11 mouse cellular contexts compared by ENCODE assay signal in the genomic region with DNA sequence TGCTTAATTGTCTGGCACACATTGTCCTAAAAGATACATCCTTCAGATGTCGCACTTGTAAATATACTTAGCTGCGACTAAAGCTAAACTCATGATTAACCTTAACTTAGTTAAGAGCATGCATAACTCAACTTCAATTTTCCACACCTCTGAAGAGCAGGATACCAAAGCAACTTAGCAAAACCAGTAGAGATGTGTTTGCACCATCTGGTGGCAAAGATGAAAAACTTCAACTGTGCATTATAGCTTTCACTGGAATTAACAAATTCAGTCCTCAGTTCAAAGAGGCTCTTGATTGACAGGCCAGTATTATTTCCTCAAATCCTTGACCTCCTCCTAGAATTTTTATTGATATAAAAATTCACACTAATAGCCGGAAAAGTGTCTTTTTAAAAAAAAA. TPM values are rescaled to one million over a fixed set of nuclear protein-coding genes. Genes with fewer than 3 reads are reported as not detected.
DNase-seq lines count a peak whose midpoint lies in the region; ATAC-seq lines count a peak whose summit lies in the region.
"Had no signal": no experiment of that assay in that cellular context is flagged by ENCODE, and none has a peak within 500 bp of the region (broad histone marks: within the 10 kb centered on the region; RNA-seq: fewer than 3 reads in every experiment).

No protein-coding gene starts in this region.

- H3K4me3 ChIP-seq in midbrain, embryonic 11.5 days (ENCODE audit: low read depth, low read length), result no peak overlapping the region
- no peak overlapping the region for H3K4me3 ChIP-seq in midbrain, embryonic 10.5 days
- no peak overlapping the region for H3K4me3 ChIP-seq in forebrain, embryonic 12.5 days (replicated peaks)
- H3K4me3 ChIP-seq: heart, embryonic 13.5 days; kidney, embryonic 15.5 days had no signal

- no peaks in the 10 kb centered on the region for H3K9me3 ChIP-seq in midbrain, embryonic 11.5 days (ENCODE audit: control insufficient read depth, low read length)
- H3K9me3 ChIP-seq in midbrain, embryonic 10.5 days (replicated peaks), result no peaks in the 10 kb centered on the region
- no peaks in the 10 kb centered on the region for H3K9me3 ChIP-seq in forebrain, embryonic 12.5 days
- H3K9me3 ChIP-seq: heart, embryonic 13.5 days; kidney, embryonic 15.5 days had no signal

- no peaks in the 10 kb centered on the region for H3K27me3 ChIP-seq in midbrain, embryonic 11.5 days (ENCODE audit: control insufficient read depth, insufficient read depth, low read length)
- no peaks in the 10 kb centered on the region for H3K27me3 ChIP-seq in midbrain, embryonic 10.5 days (ENCODE audit: low read depth, poor library complexity, severe bottlenecking)
- no peaks in the 10 kb centered on the region for H3K27me3 ChIP-seq in forebrain, embryonic 12.5 days
- H3K27me3 ChIP-seq: heart, embryonic 13.5 days; kidney, embryonic 15.5 days had no signal

- no peak overlapping the region for H3K27ac ChIP-seq in midbrain, embryonic 11.5 days (ENCODE audit: low read depth, low read length)
- no peak overlapping the region for H3K27ac ChIP-seq in midbrain, embryonic 10.5 days (replicated peaks)
- H3K27ac ChIP-seq in forebrain, embryonic 12.5 days, result no peak overlapping the region
- H3K27ac ChIP-seq: heart, embryonic 13.5 days; kidney, embryonic 15.5 days had no signal

- 82% methylated on average over 3 of the region's 3 CpGs for WGBS in midbrain, embryonic 11.5 days
- WGBS in midbrain, embryonic 10.5 days, result 80% methylated on average over 3 of the region's 3 CpGs
- 85% methylated on average over 3 of the region's 3 CpGs for WGBS in forebrain, embryonic 12.5 days

- H3K4me1 ChIP-seq in midbrain, embryonic 11.5 days (ENCODE audit: control insufficient read depth, insufficient read depth, low read length), result no peaks in the 10 kb centered on the region
- H3K4me1 ChIP-seq in midbrain, embryonic 10.5 days, result no peaks in the 10 kb centered on the region
- no peaks in the 10 kb centered on the region for H3K4me1 ChIP-seq in forebrain, embryonic 12.5 days
- H3K4me1 ChIP-seq: heart, embryonic 13.5 days; kidney, embryonic 15.5 days had no signal

- ATAC-seq in midbrain, embryonic 11.5 days (ENCODE audit: low FRiP score), result 0 out of 2 replicates have a peak, but pooled peaks have one; percentile 24
- ATAC-seq in forebrain, embryonic 12.5 days (ENCODE audit: low FRiP score), result peak; percentile 21; the same call in 1 of the 2 replicates

- H3K4me2 ChIP-seq in midbrain, embryonic 11.5 days, result no peak overlapping the region
- H3K4me2 ChIP-seq in forebrain, embryonic 12.5 days, result no peak overlapping the region
- H3K4me2 ChIP-seq: heart, embryonic 13.5 days; kidney, embryonic 15.5 days had no signal

- DNase-seq in embryo, embryonic 10 days (ENCODE audit: low spot score), result peak; percentile 14
- DNase-seq in embryo, embryonic 9.5 days (ENCODE audit: extremely low spot score), result no peak
- DNase-seq in midbrain, embryonic 11.5 days (ENCODE audit: low spot score, missing footprints), result no peak
- no peak for DNase-seq in midbrain, embryonic 10.5 days (ENCODE audit: low spot score)
- peak; percentile 50 for DNase-seq in retina, embryonic 14.5 days (ENCODE audit: low spot score)
- DNase-seq in adrenal gland, postnatal 4 days (ENCODE audit: low spot score in 2 of 2), result no peak
- DNase-seq in thymus, postnatal 4 days, result no peak
- DNase-seq: left cerebral cortex, postnatal 4 days had no signal

- no peak overlapping the region for H3K9ac ChIP-seq in midbrain, embryonic 11.5 days (ENCODE audit: low read length)
- H3K9ac ChIP-seq in forebrain, embryonic 12.5 days, result no peak overlapping the region
- H3K9ac ChIP-seq: heart, embryonic 13.5 days; kidney, embryonic 15.5 days had no signal

- H3K36me3 ChIP-seq in midbrain, embryonic 11.5 days (ENCODE audit: control insufficient read depth, insufficient read depth, low read length), result no peaks in the 10 kb centered on the region
- no peaks in the 10 kb centered on the region for H3K36me3 ChIP-seq in midbrain, embryonic 10.5 days
- no peaks in the 10 kb centered on the region for H3K36me3 ChIP-seq in forebrain, embryonic 12.5 days (replicated peaks)
- H3K36me3 ChIP-seq: heart, embryonic 13.5 days; kidney, embryonic 15.5 days had no signal

RNA-seq across cellular contexts. Expression of a gene that starts 39.7 kb away (rescaled TPM):
- polyA plus RNA-seq in midbrain, embryonic 11.5 days (2014; fragmentation: Nextera tagmentation; extraction: Ambion mirVana), result not detected in 2 replicates
- polyA plus RNA-seq in midbrain, embryonic 10.5 days (2016; fragmentation: Nextera tagmentation; extraction: Ambion mirVana), result not detected in 2 replicates
- polyA plus RNA-seq in forebrain, embryonic 12.5 days (2016; fragmentation: Nextera tagmentation; extraction: Ambion mirVana), result not detected in 2 replicates
- not detected for total RNA-seq in adrenal gland, postnatal 4 days (2021)
- total RNA-seq: left cerebral cortex, postnatal 4 days had no signal
- polyA plus RNA-seq: heart, embryonic 13.5 days; kidney, embryonic 15.5 days had no signal

Comparison
In these comparisons a context has a peak if more than half of its experiments do, and no peak if none do; other contexts are left out.
1. DNase-seq: peak in embryo, embryonic 10 days (single experiment) and retina, embryonic 14.5 days (single experiment); none in embryo, embryonic 9.5 days (single experiment), midbrain, embryonic 11.5 days (single experiment), midbrain, embryonic 10.5 days (single experiment), adrenal gland, postnatal 4 days (0 of 2) and thymus, postnatal 4 days (single experiment).